Mouse (Mus musculus) liver, embryonic 14.5 days (tissue): ENCODE measurements around the gene Tcl1b4. TPM values are rescaled to one million over a fixed set of nuclear protein-coding genes. Genes with fewer than 3 reads are reported as not detected.

ENCODE experiments used
- ATAC-seq: fragments of 200-750 bp; cut with Nextera tagmentation; 2 replicates; pipeline ENCODE4 v1.8.0; 2017; ENCODE audit warnings: moderate number of reproducible peaks, mild to moderate bottlenecking, moderate library complexity; ENCODE audit not compliant: insufficient read depth
- DNase-seq, 3 experiments: peaks; one replicate each; pipeline ENCODE4 v3.0.0-alpha.2; 2012 to 2013; ENCODE audit warnings: low read depth in 3 of 3, low spot score in 3 of 3
- H3K27ac ChIP-seq: fragments of 300-500 bp; sonication (generic); 2 replicates; pipeline ENCODE4 v1.5.1; 2014; ENCODE audit warnings: moderate library complexity, mild to moderate bottlenecking, control low read depth, inconsistent platforms
- H3K27me3 ChIP-seq: fragments of 300-500 bp; sonication (generic); 2 replicates; pipeline ENCODE4 v1.6.1; 2014; ENCODE audit warnings: mild to moderate bottlenecking, low read length, moderate library complexity; ENCODE audit not compliant: control insufficient read depth, insufficient read depth
- H3K36me3 ChIP-seq: fragments of 300-500 bp; sonication (generic); replicated peaks from 2 replicates; pipeline ENCODE4 v1.6.1; 2014; ENCODE audit warnings: low read depth; ENCODE audit not compliant: control insufficient read depth, insufficient read depth
- H3K4me1 ChIP-seq, 2 experiments: fragments of 200-500 bp in 1 of 2; fragments of 300-500 bp in 1 of 2; sonication (generic) in 1 of 2; replicated peaks; 2 replicates each; pipeline ENCODE4 v1.6.1; 2012 to 2014; ENCODE audit warnings: antibody characterized with exemption in 1 of 2, inconsistent platforms in 1 of 2, low read length in 1 of 2; ENCODE audit not compliant: control insufficient read depth in 2 of 2, insufficient read depth in 2 of 2
- H3K4me2 ChIP-seq: fragments of 300-500 bp; sonication (generic); 2 replicates; pipeline ENCODE4 v1.6.1; 2014; ENCODE audit warnings: low read depth, mild to moderate bottlenecking, control low read depth, moderate library complexity
- H3K4me3 ChIP-seq, 2 experiments: fragments of 200-500 bp in 1 of 2; fragments of 300-500 bp in 1 of 2; sonication (generic) in 1 of 2; 2 replicates each; pipeline ENCODE4 v1.5.1; 2012 to 2014; ENCODE audit warnings: low read depth in 2 of 2, low read length in 2 of 2, mild to moderate bottlenecking in 2 of 2, control low read depth in 1 of 2, inconsistent platforms in 1 of 2, moderate library complexity in 1 of 2; ENCODE audit not compliant: insufficient read depth in 1 of 2
- H3K9ac ChIP-seq: fragments of 300-500 bp; sonication (generic); replicated peaks from 2 replicates; pipeline ENCODE4 v1.6.1; 2014; ENCODE audit warnings: mild to moderate bottlenecking, control low read depth, moderate library complexity
- H3K9me3 ChIP-seq: fragments of 300-500 bp; sonication (generic); 2 replicates; pipeline ENCODE4 v1.6.1; 2016; ENCODE audit warnings: low read length, mixed read lengths; ENCODE audit not compliant: control insufficient read depth
- CTCF ChIP-seq: IDR thresholded peaks from 2 replicates; pipeline ENCODE4 v1.5.1; 2016; ENCODE audit warnings: antibody characterized with exemption, low read depth, control low read depth
- EP300 ChIP-seq: IDR thresholded peaks from 2 replicates; pipeline ENCODE4 v1.6.1; 2016; ENCODE audit warnings: antibody characterized with exemption, low read depth
- WGBS: fragments of 180-500 bp; shearing (Covaris S2); extraction: QIAGEN DNeasy Blood & Tissue Kit; methylation state at CpG from one replicate; pipeline ENCODE4 v1.1.7; 2014; ENCODE audit not compliant: insufficient replicate concordance; 5-methylcytosine and 5-hydroxymethylcytosine counted together
- polyA plus RNA-seq, 2 experiments: library from polyadenylated mRNA; depleted of rRNA in 1 of 2; stranded (reverse) in 1 of 2; unstranded in 1 of 2; fragments of >200 nt; fragmentation: Nextera tagmentation in 1 of 2; extraction: Ambion mirVana in 1 of 2; gene quantifications; 2 replicates each; pipeline versions ENCODE4 v1.2.1 to v1.2.3; 2012 to 2014

The Tcl1b4 gene
- polyA plus RNA-seq, 2 experiments = not detected

GRCm38 (mm10) chr12:105253796-105254195 is 52.0 kb downstream of the Tcl1b4 start:
- DNase-seq = no peak
- WGBS = 65% methylated on average over 3 of the region's 3 CpGs
- no peaks in the 10 kb centered on the region for H3K36me3 ChIP-seq
- H3K4me3 ChIP-seq = no peak overlapping the region
- no peak for ATAC-seq
- no peaks in the 10 kb centered on the region for H3K9me3 ChIP-seq
- H3K9ac ChIP-seq = no peak overlapping the region
- TF ChIP-seq EP300 (no peak), CTCF (no peak)
- no peak overlapping the region for H3K27ac ChIP-seq
- no peaks in the 10 kb centered on the region for H3K27me3 ChIP-seq
- no peaks in the 10 kb centered on the region for H3K4me1 ChIP-seq
- H3K4me2 ChIP-seq = no peak overlapping the region

Other genes with a start within 250 kb of the Tcl1b4 start
- 1.7 and 2.2 TPM in 2 replicates for gene Syne3, start 192.1 kb upstream of the Tcl1b4 start, polyA plus RNA-seq (2012; rRNA removed)
- gene Syne3, start 192.1 kb upstream of the Tcl1b4 start, polyA plus RNA-seq (2014; fragmentation: Nextera tagmentation; extraction: Ambion mirVana) = 1.6 and 1.7 TPM in 2 replicates
- 93.7 and 238 TPM in 2 replicates for gene Glrx5, start 169.3 kb upstream of the Tcl1b4 start, polyA plus RNA-seq (2012; rRNA removed)
- gene Glrx5, start 169.3 kb upstream of the Tcl1b4 start, polyA plus RNA-seq (2014; fragmentation: Nextera tagmentation; extraction: Ambion mirVana) = 622 and 681 TPM in 2 replicates
- 0.07 and 0.12 TPM in 2 replicates for gene Tcl1b2, start 55.9 kb upstream of the Tcl1b4 start, polyA plus RNA-seq (2012; rRNA removed)
- gene Tcl1b2, start 55.9 kb upstream of the Tcl1b4 start, polyA plus RNA-seq (2014; fragmentation: Nextera tagmentation; extraction: Ambion mirVana) = not detected in 2 replicates
- not detected in 2 replicates for gene Tcl1b1, start 42.3 kb upstream of the Tcl1b4 start, polyA plus RNA-seq (2012; rRNA removed)
- not detected in 2 replicates for gene Tcl1b1, start 42.3 kb upstream of the Tcl1b4 start, polyA plus RNA-seq (2014; fragmentation: Nextera tagmentation; extraction: Ambion mirVana)
- not detected in 2 replicates for gene Tcl1b5, start 25.6 kb upstream of the Tcl1b4 start, polyA plus RNA-seq (2012; rRNA removed)
- gene Tcl1b5, start 25.6 kb upstream of the Tcl1b4 start, polyA plus RNA-seq (2014; fragmentation: Nextera tagmentation; extraction: Ambion mirVana) = not detected in 2 replicates
- gene Tcl1b3, start 10.9 kb upstream of the Tcl1b4 start, polyA plus RNA-seq (2012; rRNA removed) = not detected in 2 replicates
- gene Tcl1b3, start 10.9 kb upstream of the Tcl1b4 start, polyA plus RNA-seq (2014; fragmentation: Nextera tagmentation; extraction: Ambion mirVana) = not detected in 2 replicates
- not detected in 2 replicates for gene Tcl1, start 20.8 kb downstream of the Tcl1b4 start, polyA plus RNA-seq (2012; rRNA removed)
- not detected in 2 replicates for gene Tcl1, start 20.8 kb downstream of the Tcl1b4 start, polyA plus RNA-seq (2014; fragmentation: Nextera tagmentation; extraction: Ambion mirVana)
- gene Tunar, start 131.9 kb downstream of the Tcl1b4 start, polyA plus RNA-seq (2012; rRNA removed) = not detected in 2 replicates
- gene Tunar, start 131.9 kb downstream of the Tcl1b4 start, polyA plus RNA-seq (2014; fragmentation: Nextera tagmentation; extraction: Ambion mirVana) = not detected in 2 replicates